Mouse (Mus musculus) bone marrow macrophage, adult 2 months (primary cell): ENCODE results near the gene Foxo1.

Experiments
- CTCF ChIP-seq: IDR thresholded peaks from 2 replicates; pipeline ENCODE4 v1.5.1; 2012; ENCODE audit warnings: low read depth, mild to moderate bottlenecking, low read length, moderate library complexity
- POLR2A ChIP-seq: IDR thresholded peaks from 2 replicates; pipeline ENCODE4 v1.6.1; 2012; ENCODE audit warnings: mild to moderate bottlenecking, low read depth, low read length, borderline replicate concordance

DNA sequence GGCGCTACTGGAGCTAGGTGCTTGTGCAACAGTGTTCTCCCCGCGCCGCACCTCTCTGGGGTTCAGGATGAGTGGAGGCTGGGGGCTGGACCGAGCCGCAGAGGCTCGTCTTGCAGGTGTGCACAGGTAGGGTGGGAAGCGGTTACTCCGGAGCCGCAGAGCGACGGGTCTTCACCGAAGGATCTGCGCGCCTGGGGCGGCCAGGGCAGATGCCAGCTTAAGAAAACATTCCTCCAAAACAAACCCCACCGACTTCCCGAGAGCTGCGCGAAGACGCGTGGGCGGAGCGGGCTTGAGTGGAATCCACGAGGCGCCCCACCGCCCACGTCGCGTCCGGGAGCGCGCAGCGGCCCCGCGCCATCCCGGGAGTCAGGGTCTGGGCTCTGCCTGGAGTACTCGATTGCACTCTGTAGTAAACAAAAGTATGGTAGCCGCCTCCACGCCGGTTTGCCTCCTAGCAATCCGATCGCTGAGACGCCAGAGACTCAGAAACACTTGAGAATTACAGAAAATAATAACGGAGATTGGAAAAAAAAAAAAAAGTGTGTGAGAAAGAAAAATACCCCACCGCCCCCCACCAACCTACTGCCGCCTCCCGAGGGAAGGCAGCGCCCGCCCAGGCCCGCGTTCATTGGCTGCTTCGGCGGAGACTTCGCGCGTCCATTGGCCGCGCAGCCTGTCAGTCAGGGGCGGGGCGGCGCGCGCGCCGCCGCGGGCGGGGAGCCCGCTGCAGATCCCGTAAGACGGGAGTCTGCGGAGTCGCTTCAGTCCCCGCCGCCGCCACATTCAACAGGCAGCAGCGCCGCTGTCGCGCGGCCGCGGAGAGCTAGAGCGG, at the start of gene Foxo1:
- no peak for TF ChIP-seq CTCF
- TF ChIP-seq POLR2A: no peak
